Mouse (Mus musculus): ENCODE measurements around the gene Gm2916. TPM values are rescaled to one million over a fixed set of nuclear protein-coding genes. Genes with fewer than 3 reads are reported as not detected.

The Gm2916 gene
- not detected in 2 replicates for polyA plus RNA-seq (2021; fragmentation: Nextera tagmentation)
- long read RNA-seq, experiment 1 = 0 reads
- long read RNA-seq, experiment 2 = 0 reads

DNA sequence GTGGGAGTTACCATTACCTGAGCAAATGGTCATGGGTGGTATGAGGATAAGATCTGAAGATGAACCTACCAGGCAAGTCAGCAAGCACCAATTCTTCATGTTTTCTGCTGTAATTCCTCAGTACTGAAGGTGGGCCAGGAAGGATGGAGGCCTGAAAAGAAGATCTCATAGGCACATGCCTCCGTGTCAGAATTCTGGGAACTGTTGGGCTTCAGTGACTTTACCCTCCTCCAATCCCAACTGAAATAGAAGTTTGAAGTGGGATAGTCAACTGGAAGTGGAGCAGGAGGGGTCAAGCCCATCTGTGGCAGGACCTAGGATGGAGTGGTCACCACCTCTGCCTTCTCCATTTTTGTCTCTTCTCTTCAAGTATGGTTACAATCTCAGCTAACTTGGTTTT lies at the start of gene Gm2916:
Gm2916 (plus strand) TSS at position 301 of the 400 bp plus-strand sequence.

DNA sequence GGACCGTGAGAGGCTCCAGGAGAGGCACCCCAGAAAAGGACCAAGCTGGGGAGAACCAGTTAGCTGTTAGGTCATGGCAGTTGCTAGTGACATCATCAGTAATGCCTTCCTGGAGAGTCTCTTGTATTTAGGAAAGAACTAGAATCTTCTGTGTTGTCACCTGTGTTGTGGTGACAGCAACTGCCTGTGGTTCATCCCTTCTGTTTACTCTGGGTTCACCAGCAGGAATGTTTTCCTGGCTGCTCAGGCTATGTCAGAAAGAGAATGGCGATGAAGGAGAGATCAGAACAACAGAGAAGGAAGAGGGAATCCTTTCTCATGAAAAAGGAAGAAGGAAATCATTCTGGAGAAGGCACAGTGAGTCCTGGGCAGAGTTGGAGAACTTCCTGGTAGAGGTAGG lies 38.0 kb upstream of the Gm2916 start, which contains the start of gene Gm3033:
Gm3033 (plus strand) TSS at position 301 of the 400 bp plus-strand sequence.

DNA sequence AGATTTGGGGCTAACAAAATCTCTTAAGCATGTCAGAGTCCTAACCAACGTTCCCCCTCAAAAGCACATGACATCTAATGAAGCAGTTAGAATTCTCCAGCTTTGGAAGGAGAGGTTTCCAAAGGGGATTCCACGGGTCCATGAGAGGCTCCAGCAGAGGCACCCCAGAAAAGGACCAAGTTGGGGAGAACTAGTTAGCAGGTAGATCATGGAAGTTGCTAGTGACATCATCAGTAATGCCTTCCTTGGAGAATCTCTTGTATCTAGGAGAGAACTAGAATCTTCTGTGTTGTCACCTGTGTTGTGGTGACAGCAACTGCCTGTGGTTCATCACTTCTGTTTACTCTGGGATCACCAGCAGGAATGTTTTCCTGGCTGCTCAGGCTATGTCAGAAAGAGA lies 47.5 kb downstream of the Gm2916 start, which contains the start of gene Gm3029:
Gm3029 (plus strand) TSS at position 301 of the 400 bp plus-strand sequence.

DNA sequence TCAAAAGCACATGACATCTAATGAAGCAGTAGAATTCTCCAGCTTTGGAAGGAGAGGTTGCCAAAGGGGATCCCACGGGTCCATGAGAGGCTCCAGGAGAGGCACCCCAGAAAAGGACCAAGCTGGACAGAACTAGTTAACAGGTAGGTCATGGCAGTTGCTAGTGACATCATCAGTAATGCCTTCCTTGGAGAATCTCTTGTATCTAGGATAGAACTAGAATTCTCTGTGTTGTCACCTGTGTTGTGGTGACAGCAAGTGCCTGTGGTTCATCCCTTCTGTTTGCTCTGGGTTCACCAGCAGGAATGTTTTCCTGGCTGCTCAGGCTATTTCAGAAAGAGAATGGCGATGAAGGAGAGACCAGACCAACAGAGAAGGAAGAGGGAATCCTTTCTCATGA lies 79.3 kb downstream of the Gm2916 start, which contains the start of gene Gm3095:
Gm3095 (plus strand) TSS at position 301 of the 400 bp plus-strand sequence.

Other genes starting within 250 kb of the Gm2916 start
- not detected in 2 replicates for gene Gm3012, start 249.7 kb upstream of the Gm2916 start, polyA plus RNA-seq (2021; fragmentation: Nextera tagmentation)
- 2.2 and 2.7 TPM in 2 replicates for gene Gm3020, start 232.1 kb upstream of the Gm2916 start, polyA plus RNA-seq (2021; fragmentation: Nextera tagmentation)
- gene Gm3043, start 195.4 kb upstream of the Gm2916 start, polyA plus RNA-seq (2021; fragmentation: Nextera tagmentation) = not detected in 2 replicates
- gene Gm3002, start 74.1 kb upstream of the Gm2916 start, polyA plus RNA-seq (2021; fragmentation: Nextera tagmentation) = 0.48 and 1.2 TPM in 2 replicates
- 0.10 TPM in 1 of 2 replicates, not detected in the other for gene Gm3033, start 37.9 kb upstream of the Gm2916 start, polyA plus RNA-seq (2021; fragmentation: Nextera tagmentation)
- gene Gm3029, start 47.6 kb downstream of the Gm2916 start, polyA plus RNA-seq (2021; fragmentation: Nextera tagmentation) = not detected in 2 replicates
- not detected in 2 replicates for gene Gm3095, start 79.4 kb downstream of the Gm2916 start, polyA plus RNA-seq (2021; fragmentation: Nextera tagmentation)
- gene Gm3099, start 114.2 kb downstream of the Gm2916 start, polyA plus RNA-seq (2021; fragmentation: Nextera tagmentation) = not detected in 2 replicates
- 0.14 and 0.20 TPM in 2 replicates for gene Gm5796, start 139.8 kb downstream of the Gm2916 start, polyA plus RNA-seq (2021; fragmentation: Nextera tagmentation)
- gene Gm3115, start 199.9 kb downstream of the Gm2916 start, polyA plus RNA-seq (2021; fragmentation: Nextera tagmentation) = not detected in 2 replicates
- gene Gm8108, start 226.4 kb downstream of the Gm2916 start, polyA plus RNA-seq (2021; fragmentation: Nextera tagmentation) = 0.30 TPM in 1 of 2 replicates, not detected in the other

Measured in layer of hippocampus, adult 6 months (tissue).